Mouse (Mus musculus): ENCODE measurements at regions not wholly inside any gene's neighbourhood (a gene's known extent, or its start where the extent isn't known, plus 50 kb on each side); places are given as distances from the start of the nearest gene placed in this dataset.

DNA sequence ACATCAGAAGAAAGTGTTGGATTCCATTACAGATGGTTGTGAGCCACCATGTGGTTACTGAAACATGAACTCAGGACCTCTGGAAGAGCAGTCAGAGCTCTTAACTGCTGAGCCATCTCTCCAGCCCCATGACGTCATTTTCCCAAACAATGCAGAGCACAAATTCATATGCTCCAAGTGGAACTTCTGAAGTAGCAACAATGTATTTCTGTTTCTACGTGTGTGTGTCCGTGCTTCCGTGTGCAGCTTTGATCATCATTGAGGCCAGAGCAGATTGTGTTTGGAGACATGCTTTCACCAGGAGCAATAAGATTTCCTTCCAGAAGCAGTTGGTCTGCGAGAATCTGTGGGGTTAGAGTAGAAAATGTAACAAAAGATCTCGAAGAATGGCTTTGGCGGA lies 353.6 kb downstream of the Slc16a7 start:
- no peak for ATAC-seq (replicated peaks; ENCODE audit: low FRiP score)
- Histone ChIP-seq H3K9me3 (replicated peaks) (no peaks in the 10 kb centered on the region), H3K4me1 (no peaks in the 10 kb centered on the region), H3K9ac (no peak overlapping the region), H3K4me2 (no peak overlapping the region), H3K27me3 (no peaks in the 10 kb centered on the region), H3K36me3 (no peaks in the 10 kb centered on the region), H3K4me3 (replicated peaks) (no peak overlapping the region), H3K27ac (no peak overlapping the region)
- WGBS = 88% methylated on average over 7 of the region's 7 CpGs

GRCm38 (mm10) chr10:125028347-125028746 lies 360.9 kb downstream of the Slc16a7 start:
- no peak overlapping the region for H3K4me3 ChIP-seq (replicated peaks)
- no peak for ATAC-seq (replicated peaks; ENCODE audit: low FRiP score)
- H3K27me3 ChIP-seq = no peaks in the 10 kb centered on the region
- no peak overlapping the region for H3K27ac ChIP-seq
- H3K9me3 ChIP-seq (replicated peaks) = no peaks in the 10 kb centered on the region
- WGBS = 59% methylated on average over 5 of the region's 5 CpGs
- H3K4me2 ChIP-seq = no peak overlapping the region
- H3K36me3 ChIP-seq = no peaks in the 10 kb centered on the region
- no peaks in the 10 kb centered on the region for H3K4me1 ChIP-seq
- no peak overlapping the region for H3K9ac ChIP-seq

DNA sequence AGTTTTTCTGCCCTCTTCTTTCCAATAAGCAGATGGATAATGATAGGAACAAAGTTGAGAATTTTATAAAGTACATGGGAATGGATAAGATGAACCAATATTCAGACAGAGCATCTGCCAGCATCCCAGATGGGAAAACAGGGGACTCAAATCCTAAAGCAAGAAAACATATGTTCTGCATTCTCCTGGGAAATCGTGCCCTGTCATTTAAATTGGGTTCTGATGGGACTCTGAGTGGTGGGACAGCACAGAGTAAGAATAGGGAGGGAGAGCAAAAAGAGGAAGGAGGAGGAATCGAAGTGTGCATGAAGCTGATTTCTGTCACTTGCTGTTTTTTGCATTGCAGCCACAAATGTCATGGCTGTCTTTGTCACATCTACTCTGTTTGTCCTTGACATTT lies 362.4 kb downstream of the Slc16a7 start:
- Histone ChIP-seq H3K27me3 (no peaks in the 10 kb centered on the region), H3K27ac (no peak overlapping the region), H3K4me2 (no peak overlapping the region), H3K4me1 (no peaks in the 10 kb centered on the region), H3K4me3 (replicated peaks) (no peak overlapping the region), H3K9ac (no peak overlapping the region), H3K36me3 (no peaks in the 10 kb centered on the region), H3K9me3 (replicated peaks) (no peaks in the 10 kb centered on the region)
- no peak for ATAC-seq (replicated peaks; ENCODE audit: low FRiP score)
- WGBS = 80% methylated on average over 2 of the region's 2 CpGs
